Mouse (Mus musculus): ENCODE measurements at regions not wholly inside any gene's neighbourhood (a gene's known extent, or its start where the extent isn't known, plus 50 kb on each side); places are given as distances from the start of the nearest gene placed in this dataset.

- TF ChIP-seq ZNF384 (IDR thresholded peaks at IDR 0.05; ENCODE audit: low read depth, low read length) (no peak), ZC3H11A (IDR thresholded peaks at IDR 0.05; ENCODE audit: borderline replicate concordance, low read depth, low read length) (no peak), HCFC1 (IDR thresholded peaks at IDR 0.05; ENCODE audit: borderline replicate concordance, insufficient read depth, low read length) (no peak), CHD2 (IDR thresholded peaks at IDR 0.05; ENCODE audit: low read depth, low read length) (no peak)
Observed at GRCm38 (mm10) chr4:75043510-75043909, 234.6 kb downstream of the Dmac1 start.

All from ES-E14 (cell line).